27 mouse cellular contexts compared by ENCODE assay signal in genomic region chr13:59661387-59661786, GRCm38 (mm10). TPM values are rescaled to one million over a fixed set of nuclear protein-coding genes. Genes with fewer than 3 reads are reported as not detected.
"Had no signal": no experiment of that assay in that cellular context is flagged by ENCODE, and none has a peak within 500 bp of the region (broad histone marks: within the 10 kb centered on the region; RNA-seq: fewer than 3 reads in every experiment).

No protein-coding gene starts in this region.

- ATAC-seq: intestine, postnatal 0 days; liver, postnatal 0 days had no signal

- H3K27ac ChIP-seq: limb, embryonic 12.5 days; limb, embryonic 15.5 days; liver, embryonic 14.5 days had no signal

- H3K4me1 ChIP-seq: limb, embryonic 15.5 days had no signal

- H3K27me3 ChIP-seq: limb, embryonic 12.5 days; limb, embryonic 15.5 days had no signal

- H3K4me2 ChIP-seq: limb, embryonic 12.5 days; limb, embryonic 15.5 days; liver, embryonic 11.5 days; lung, embryonic 14.5 days; midbrain, embryonic 11.5 days had no signal

- H3K4me3 ChIP-seq: limb, embryonic 12.5 days; limb, embryonic 15.5 days had no signal

- DNase-seq: kidney, adult 2 months; kidney, postnatal 10 days; kidney, postnatal 4 days; left cerebral cortex, postnatal 4 days; liver, postnatal 0 days; lung, embryonic 14.5 days; lung, postnatal 14 days; lung, postnatal 4 days; midbrain, embryonic 14.5 days; right cerebral cortex, adult 18-20 months; right cerebral cortex, postnatal 14 days; right cerebral cortex, postnatal 4 days; thymus, adult 2 months; thymus, postnatal 14 days; thymus, postnatal 4 days had no signal

- H3K9ac ChIP-seq: limb, embryonic 12.5 days; limb, embryonic 15.5 days; liver, embryonic 14.5 days; liver, postnatal 0 days; lung, embryonic 14.5 days had no signal

- H3K9me3 ChIP-seq: limb, embryonic 12.5 days; limb, embryonic 15.5 days had no signal

RNA-seq across cellular contexts. Expression of gene 4921517D22Rik, which starts 32.5 kb away (rescaled TPM):
- polyA plus RNA-seq: intestine, postnatal 0 days; kidney, adult 2 months; kidney, embryonic 14.5 days; limb, embryonic 12.5 days; limb, embryonic 15.5 days; liver, embryonic 11.5 days; liver, embryonic 14.5 days; liver, postnatal 0 days; lung, embryonic 14.5 days; midbrain, embryonic 11.5 days; midbrain, embryonic 14.5 days; midbrain, postnatal 0 days; neural tube, embryonic 11.5 days; neural tube, embryonic 14.5 days; spleen, adult 2 months; stomach, embryonic 16.5 days; thymus, adult 2 months had no signal

RNA-seq across cellular contexts. Expression of gene Spata31d1a, which starts 48.7 kb away (rescaled TPM):
- polyA plus RNA-seq: intestine, postnatal 0 days; kidney, adult 2 months; limb, embryonic 12.5 days; limb, embryonic 15.5 days; liver, embryonic 14.5 days; lung, embryonic 14.5 days; midbrain, embryonic 11.5 days; midbrain, embryonic 14.5 days; midbrain, postnatal 0 days; neural tube, embryonic 11.5 days; spleen, adult 2 months; stomach, embryonic 16.5 days had no signal

RNA-seq across cellular contexts. Expression of gene Spata31d1b, which starts 50.7 kb away (rescaled TPM):
- polyA plus RNA-seq: intestine, postnatal 0 days; kidney, embryonic 14.5 days; limb, embryonic 12.5 days; limb, embryonic 15.5 days; liver, embryonic 11.5 days; liver, embryonic 14.5 days; liver, postnatal 0 days; lung, embryonic 14.5 days; midbrain, embryonic 14.5 days; midbrain, postnatal 0 days; neural tube, embryonic 11.5 days; neural tube, embryonic 14.5 days; spleen, adult 2 months; stomach, embryonic 16.5 days had no signal
